Mouse (Mus musculus): ENCODE measurements around the gene Vps45.
"Not testable (repeated sequence)": the region's sequence is repeated elsewhere in the genome, so short reads cannot be mapped to it uniquely, and the experiment has no call there.

Gene Vps45

GRCm38 (mm10) chr3:95970661-95971060 is 87.6 kb downstream of the Vps45 start:
- not testable (repeated sequence) for DNase-seq (ENCODE audit: low spot score)

GRCm38 (mm10) chr3:95969277-95969676 is 89.0 kb downstream of the Vps45 start:
- DNase-seq (ENCODE audit: low spot score), result no peak

GRCm38 (mm10) chr3:95965518-95966451 is 92.5 kb downstream of the Vps45 start:
- DNase-seq (ENCODE audit: low spot score), result peak; percentile 68

- peak; percentile 36 for DNase-seq (ENCODE audit: low spot score)
These were observed 94.6 kb downstream of the Vps45 start for GRCm38 (mm10) chr3:95963681-95964080.

GRCm38 (mm10) chr3:95963230-95963629 is 95.0 kb downstream of the Vps45 start:
- DNase-seq (ENCODE audit: low spot score), result no peak

- DNase-seq (ENCODE audit: low spot score), result not testable (repeated sequence)
These were observed 96.1 kb downstream of the Vps45 start for GRCm38 (mm10) chr3:95962182-95962581.

- no peak for DNase-seq (ENCODE audit: low spot score)
These were observed 98.5 kb downstream of the Vps45 start for GRCm38 (mm10) chr3:95959807-95960206.

- no peak for DNase-seq (ENCODE audit: low spot score)
These were observed 99.2 kb downstream of the Vps45 start for GRCm38 (mm10) chr3:95959082-95959481.

GRCm38 (mm10) chr3:95957359-95958148 is 100.7 kb downstream of the Vps45 start:
- DNase-seq (ENCODE audit: low spot score), result peak; percentile 38

GRCm38 (mm10) chr3:95955318-95955717 is 102.9 kb downstream of the Vps45 start:
- no peak for DNase-seq (ENCODE audit: low spot score)

GRCm38 (mm10) chr3:95954648-95955173 is 103.6 kb downstream of the Vps45 start:
- not testable (repeated sequence) for DNase-seq (ENCODE audit: low spot score)

GRCm38 (mm10) chr3:95953522-95953921 is 104.7 kb downstream of the Vps45 start:
- DNase-seq (ENCODE audit: low spot score), result no peak

- no peak for DNase-seq (ENCODE audit: low spot score)
These were observed 105.2 kb downstream of the Vps45 start for GRCm38 (mm10) chr3:95953023-95953422.

- DNase-seq (ENCODE audit: low spot score), result not testable (repeated sequence)
These were observed 106.7 kb downstream of the Vps45 start for GRCm38 (mm10) chr3:95951566-95951965.

GRCm38 (mm10) chr3:95950763-95951551 is 107.3 kb downstream of the Vps45 start:
- DNase-seq (ENCODE audit: low spot score), result peak; percentile 94
